Mouse (Mus musculus): Measurements from ENCODE around the gene Ppp2ca.
"Not testable (repeated sequence)": the region's sequence is repeated elsewhere in the genome, so short reads cannot be mapped to it uniquely, and the experiment has no call there.

Ppp2ca gene

DNA sequence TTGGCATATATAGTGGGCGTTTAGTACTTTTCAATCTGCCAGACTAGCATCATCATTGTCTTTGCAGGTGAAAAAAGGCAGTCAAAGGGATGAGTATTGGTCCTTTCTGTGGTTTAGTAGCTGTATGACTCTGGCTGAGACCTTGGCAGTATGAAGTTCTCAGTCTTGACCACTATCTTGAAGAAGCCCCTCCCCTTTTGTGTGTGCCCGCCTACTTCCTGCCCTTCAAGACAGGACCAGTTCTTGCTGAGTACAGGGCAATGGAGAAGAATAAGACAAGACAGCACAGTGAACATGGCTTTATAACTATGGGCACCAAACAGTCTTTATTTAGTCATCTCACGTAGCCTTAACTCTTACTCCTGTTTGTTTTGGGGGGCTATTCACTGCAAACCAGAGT, 1.5 kb upstream of the Ppp2ca start:
- peak; percentile 34 for DNase-seq

- DNase-seq: no peak
Observed at GRCm38 (mm10) chr11:52097596-52097995, 885 bp upstream of the Ppp2ca start.

DNA sequence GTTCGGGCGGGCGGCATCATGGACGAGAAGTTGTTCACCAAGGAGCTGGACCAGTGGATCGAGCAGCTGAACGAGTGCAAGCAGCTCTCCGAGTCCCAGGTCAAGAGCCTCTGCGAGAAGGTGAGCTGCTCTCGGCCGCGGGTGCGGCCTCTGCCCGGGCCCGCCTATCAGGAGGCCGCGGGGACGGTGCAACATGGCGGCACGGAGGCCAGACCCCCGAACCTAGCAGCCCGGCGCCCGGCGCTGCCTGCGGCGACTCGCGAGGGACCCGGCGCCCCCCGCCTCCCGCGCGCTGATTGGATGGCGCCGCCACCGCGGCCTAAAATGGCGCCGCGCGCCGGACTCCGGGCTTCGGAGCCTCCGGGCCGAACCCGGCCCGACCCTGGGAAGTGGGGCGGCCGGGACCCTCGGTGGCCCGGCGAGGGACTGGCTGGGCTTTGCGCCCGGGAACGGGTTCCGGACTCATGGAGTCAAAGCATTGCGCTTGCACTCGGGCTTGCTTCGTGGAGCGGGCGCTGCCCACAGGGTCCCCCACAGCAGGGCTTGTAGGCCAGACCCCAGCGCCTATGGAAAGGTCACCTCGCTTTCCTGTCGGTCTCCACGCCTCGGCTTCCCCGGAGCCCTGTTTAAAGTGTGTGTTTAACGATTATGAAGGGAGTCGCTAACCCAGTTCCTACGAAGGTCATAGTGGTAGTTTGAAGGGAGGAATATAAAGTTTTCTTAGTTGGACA, 715 bp downstream of the Ppp2ca start:
- peak; percentile 60 for DNase-seq

- DNase-seq: peak; percentile 50
Observed at GRCm38 (mm10) chr11:52099771-52100219, 1.3 kb downstream of the Ppp2ca start.

DNA sequence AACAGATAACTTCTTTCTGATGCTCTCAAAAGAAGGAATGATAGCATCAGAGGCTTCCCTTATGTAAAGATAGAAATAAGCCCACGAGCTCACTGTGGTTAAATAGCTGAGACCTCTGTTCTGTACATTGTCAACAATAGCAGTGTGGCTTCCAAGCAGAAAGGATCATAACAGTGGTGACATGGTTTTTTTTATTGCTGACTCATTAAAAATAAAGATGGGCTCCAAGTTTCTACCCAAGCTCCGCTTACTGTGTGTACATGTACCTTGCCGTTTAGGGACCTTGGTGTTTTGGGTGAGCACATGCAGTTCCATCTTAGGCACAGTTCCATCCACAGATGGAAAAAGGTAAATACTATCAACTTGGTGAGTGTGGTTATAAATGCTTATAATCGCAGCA, 4.5 kb downstream of the Ppp2ca start:
- DNase-seq: no peak

- no peak for DNase-seq
Observed at GRCm38 (mm10) chr11:52105503-52105902, 7.0 kb downstream of the Ppp2ca start.

GRCm38 (mm10) chr11:52106037-52106436, 7.6 kb downstream of the Ppp2ca start:
- no peak for DNase-seq

DNA sequence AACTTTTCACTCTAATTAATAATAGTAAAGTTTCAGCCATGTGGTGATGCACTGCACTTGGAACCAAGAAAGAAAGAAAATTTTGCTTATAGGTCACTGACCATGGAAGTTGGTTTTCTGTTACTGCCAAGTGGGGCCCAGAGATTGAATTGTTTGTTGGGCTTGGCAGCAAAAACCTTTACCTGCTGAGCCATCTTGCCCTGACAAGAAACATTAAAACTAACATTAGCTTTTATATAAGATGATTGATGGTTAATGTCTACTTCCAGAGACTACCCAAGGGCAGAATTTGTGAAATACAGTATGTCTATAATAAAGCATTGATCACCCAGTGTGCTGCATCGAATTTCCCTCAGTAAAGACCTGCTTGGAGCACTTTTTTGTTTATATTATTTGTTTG, 8.0 kb downstream of the Ppp2ca start:
- DNase-seq: no peak

DNA sequence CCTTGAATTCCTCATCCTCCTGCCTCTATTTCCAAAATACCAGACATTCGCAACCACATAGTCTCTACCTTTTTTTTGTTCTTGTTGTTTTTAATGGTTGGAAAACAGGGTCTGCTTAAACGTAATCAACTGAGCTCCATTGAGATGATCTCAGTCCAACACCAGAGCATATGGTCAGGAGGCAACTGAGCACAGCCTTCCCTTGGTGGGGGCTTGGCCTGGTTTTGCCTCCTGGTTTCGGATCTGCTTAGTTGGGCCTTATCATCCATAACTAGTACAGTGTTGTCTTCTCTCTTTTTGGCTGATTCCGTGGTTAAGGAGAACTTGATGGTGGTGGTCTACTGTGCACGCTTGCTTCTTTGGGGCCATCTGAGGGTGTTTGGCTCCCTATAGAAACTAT, 10.3 kb downstream of the Ppp2ca start:
- DNase-seq: no peak

GRCm38 (mm10) chr11:52109421-52109820, 10.9 kb downstream of the Ppp2ca start:
- no peak for DNase-seq

GRCm38 (mm10) chr11:52115479-52115878, 17.0 kb downstream of the Ppp2ca start:
- DNase-seq: no peak

GRCm38 (mm10) chr11:52116117-52116516, 17.6 kb downstream of the Ppp2ca start:
- DNase-seq: not testable (repeated sequence)

DNA sequence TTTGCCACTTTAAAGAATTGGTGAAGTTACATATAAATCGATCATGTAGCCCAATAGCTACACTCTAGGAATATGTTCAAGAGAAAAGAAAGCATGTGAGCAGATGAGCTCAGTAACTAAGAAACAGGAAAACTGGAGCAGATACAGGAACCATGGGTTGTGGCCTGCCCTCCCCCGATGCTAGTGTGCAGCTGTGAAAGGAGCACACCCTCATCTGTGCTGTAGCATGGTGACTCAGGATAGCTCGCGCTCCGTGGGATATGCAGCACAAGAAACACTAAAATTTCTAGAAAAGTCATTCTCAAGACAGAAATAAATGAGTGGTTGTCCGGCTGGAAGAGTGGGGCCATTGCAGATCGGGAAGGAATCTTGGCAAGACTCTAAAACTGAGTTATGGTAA, 18.7 kb downstream of the Ppp2ca start:
- no peak for DNase-seq

DNA sequence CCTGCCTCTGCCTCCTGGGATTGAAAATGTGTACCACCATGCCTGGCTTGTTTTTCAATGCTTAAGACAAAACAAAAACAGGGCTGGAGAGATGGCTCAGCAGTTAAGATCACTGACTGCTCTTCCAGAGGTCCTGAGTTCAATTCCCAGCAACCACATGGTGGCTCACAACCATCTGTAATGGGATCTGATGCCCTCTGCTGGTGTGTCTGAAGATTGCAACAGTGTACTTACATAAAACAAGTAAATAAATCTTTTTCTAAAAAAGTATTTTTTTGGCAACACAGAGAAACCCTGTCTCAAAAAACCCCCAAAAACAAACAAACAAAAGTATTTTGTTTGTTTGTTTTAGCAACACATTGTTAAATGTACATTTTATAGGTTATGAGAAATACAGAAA, 21.9 kb downstream of the Ppp2ca start:
- DNase-seq: not testable (repeated sequence)

DNA sequence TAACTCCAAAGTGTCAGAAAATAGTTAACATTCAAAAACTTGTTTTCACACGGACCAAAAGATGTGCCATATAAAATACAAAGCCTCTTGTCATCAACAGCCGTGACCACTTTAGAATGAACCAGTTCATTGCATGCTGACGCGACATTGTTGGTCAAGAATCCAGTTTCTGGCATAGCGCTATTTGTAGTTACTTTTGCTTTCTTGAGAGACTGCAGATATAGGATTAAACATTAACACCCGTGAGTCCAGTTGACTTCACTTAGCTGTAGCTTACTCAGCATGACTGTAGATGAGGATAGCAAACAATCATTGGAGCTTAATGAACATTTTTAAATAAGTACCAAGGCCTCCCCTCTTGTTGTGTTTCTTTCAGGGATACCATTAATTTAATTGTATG, 23.6 kb downstream of the Ppp2ca start:
- DNase-seq: no peak

- DNase-seq: no peak
Observed at GRCm38 (mm10) chr11:52124468-52124867, 26.0 kb downstream of the Ppp2ca start.

- no peak for DNase-seq
Observed at GRCm38 (mm10) chr11:52127169-52127568, 28.7 kb downstream of the Ppp2ca start.

DNA sequence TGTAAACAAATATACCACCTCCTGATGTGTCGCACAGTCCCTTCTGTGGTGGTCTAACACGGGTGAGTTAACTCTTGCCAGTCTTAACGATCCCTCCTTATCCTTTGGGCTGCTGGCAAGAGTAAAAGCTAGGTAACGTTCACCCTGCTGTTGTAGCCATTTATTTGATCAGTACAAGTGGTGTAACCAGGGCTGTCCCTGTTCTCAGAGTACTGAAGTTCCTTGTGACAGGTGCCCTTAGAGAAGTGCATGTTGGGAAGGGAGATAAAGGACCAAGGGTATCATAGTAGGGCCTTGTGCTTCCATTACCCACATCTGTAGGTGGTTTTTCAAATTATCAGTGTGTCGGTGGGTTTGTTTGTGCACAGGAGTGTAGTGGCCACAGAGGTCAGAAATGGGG, 29.3 kb downstream of the Ppp2ca start:
- no peak for DNase-seq

GRCm38 (mm10) chr11:52128316-52129061, 30.0 kb downstream of the Ppp2ca start:
- no peak for DNase-seq

DNA sequence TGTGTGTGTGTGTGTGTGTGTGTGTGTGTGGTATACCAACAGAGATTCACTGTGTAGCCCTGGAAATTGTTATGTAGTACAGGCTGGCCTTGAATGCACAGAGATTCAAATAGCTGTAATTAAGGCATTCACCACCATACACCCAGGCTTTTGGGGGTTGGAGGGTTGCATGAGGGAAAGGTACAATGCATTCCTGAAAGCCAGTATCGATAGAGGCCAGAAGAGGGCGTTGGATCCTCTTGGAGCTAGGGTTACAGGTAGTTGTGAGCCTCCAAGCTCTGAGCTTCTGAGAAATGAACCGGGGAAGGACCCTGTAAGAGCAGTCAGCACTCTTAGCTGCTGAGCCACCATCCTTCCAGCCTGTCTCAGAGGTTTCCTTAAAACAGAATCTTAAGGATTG, 30.7 kb downstream of the Ppp2ca start:
- peak; percentile 37 for DNase-seq

- peak; percentile 22 for DNase-seq
Observed at GRCm38 (mm10) chr11:52129621-52130450, 31.4 kb downstream of the Ppp2ca start.

- no peak for DNase-seq
Observed at GRCm38 (mm10) chr11:52130451-52131068, 32.1 kb downstream of the Ppp2ca start.

- DNase-seq: peak; percentile 78
Observed at GRCm38 (mm10) chr11:52143675-52144074, 45.2 kb downstream of the Ppp2ca start.

All from lung, postnatal 36 days (tissue).